Mouse (Mus musculus) megakaryocyte, embryonic 14.5 days (primary cell): ENCODE results near the gene Med11. TPM values are rescaled to one million over a fixed set of nuclear protein-coding genes. Genes with fewer than 3 reads are reported as not detected.

Experiments used
- H3K27me3 ChIP-seq: replicated peaks from 2 replicates; pipeline ENCODE3; 2012; ENCODE audit warnings: inconsistent platforms
- H3K36me3 ChIP-seq: replicated peaks from 2 replicates; pipeline ENCODE3; 2012; ENCODE audit warnings: low read length, inconsistent platforms, mixed read lengths
- H3K4me1 ChIP-seq: 2 replicates; pipeline ENCODE4 v1.6.1; 2012; ENCODE audit warnings: inconsistent platforms
- H3K4me3 ChIP-seq: replicated peaks from 2 replicates; pipeline ENCODE3; 2012; ENCODE audit warnings: moderate library complexity, mild to moderate bottlenecking, inconsistent platforms
- H3K9me3 ChIP-seq: 2 replicates; pipeline ENCODE4 v1.6.1; 2012; ENCODE audit warnings: inconsistent platforms
- FLI1 ChIP-seq: IDR thresholded peaks from 2 replicates; pipeline ENCODE4 v1.6.1; 2012; ENCODE audit warnings: low read length, inconsistent platforms, mixed read lengths
- GATA1 ChIP-seq: IDR thresholded peaks from 3 replicates; pipeline ENCODE4 v1.6.1; 2012; ENCODE audit warnings: mixed read lengths, low read length, inconsistent platforms, borderline replicate concordance
- polyA plus RNA-seq: library from polyadenylated mRNA; stranded (reverse); fragments of >175 nt; gene quantifications from 2 replicates; pipeline ENCODE4 v1.2.3, GENCODE M21; 2012; ENCODE audit warnings: low replicate concordance; ENCODE audit not compliant: insufficient read depth

Med11 gene
- polyA plus RNA-seq, 1 experiment, result 47.7 TPM

GRCm38 (mm10) chr11:70500476-70500812 lies 48.7 kb downstream of the Med11 start:
- Histone ChIP-seq H3K4me3 (no peak overlapping the region), H3K27me3 (peaks cover 19% of the 10 kb centered on the region), H3K36me3 (no peaks in the 10 kb centered on the region), H3K4me1 (peaks cover 16% of the 10 kb centered on the region), H3K9me3 (no peaks in the 10 kb centered on the region)
- no peak for TF ChIP-seq FLI1
- TF ChIP-seq GATA1, result no peak

GRCm38 (mm10) chr11:70502018-70502417 lies 50.3 kb downstream of the Med11 start:
- no peak overlapping the region for H3K4me3 ChIP-seq
- H3K4me1 ChIP-seq, result peaks cover 25% of the 10 kb centered on the region
- H3K9me3 ChIP-seq, result no peaks in the 10 kb centered on the region
- H3K36me3 ChIP-seq, result no peaks in the 10 kb centered on the region
- peaks cover 14% of the 10 kb centered on the region for H3K27me3 ChIP-seq
- TF ChIP-seq FLI1 (no peak), GATA1 (no peak)

Other genes with a start within 250 kb of the Med11 start
- gene Slc16a11, start 239.2 kb upstream of the Med11 start, polyA plus RNA-seq, result not detected in 2 replicates
- gene Slc16a13, start 230.9 kb upstream of the Med11 start, polyA plus RNA-seq, result 5.3 and 8.1 TPM in 2 replicates
- gene Bcl6b, start 222.1 kb upstream of the Med11 start, polyA plus RNA-seq, result not detected in 2 replicates
- gene 0610010K14Rik, start 214.0 kb upstream of the Med11 start, polyA plus RNA-seq, result 169 and 210 TPM in 2 replicates
- gene Gm21988, start 212.1 kb upstream of the Med11 start, polyA plus RNA-seq, result 25.7 and 41.9 TPM in 2 replicates
- gene Rnasek, start 212.1 kb upstream of the Med11 start, polyA plus RNA-seq, result 869 and 1,064 TPM in 2 replicates
- 66.3 and 164 TPM in 2 replicates for gene Alox12, start 196.6 kb upstream of the Med11 start, polyA plus RNA-seq
- gene Alox12e, start 129.3 kb upstream of the Med11 start, polyA plus RNA-seq, result 0.03 TPM in 1 of 2 replicates, not detected in the other
- gene Alox15, start 99.9 kb upstream of the Med11 start, polyA plus RNA-seq, result 0.50 TPM in 1 of 2 replicates, not detected in the other
- 30.9 and 36.1 TPM in 2 replicates for gene Pelp1, start 41.9 kb upstream of the Med11 start, polyA plus RNA-seq
- gene Arrb2, start 19.3 kb upstream of the Med11 start, polyA plus RNA-seq, result 1,596 and 3,155 TPM in 2 replicates
- 2.1 and 3.6 TPM in 2 replicates for gene Zmynd15, start 7.5 kb downstream of the Med11 start, polyA plus RNA-seq
- gene Cxcl16, start 8.1 kb downstream of the Med11 start, polyA plus RNA-seq, result 1.4 and 23.1 TPM in 2 replicates
- 0.55 TPM in 1 of 2 replicates, not detected in the other for gene Tm4sf5, start 53.3 kb downstream of the Med11 start, polyA plus RNA-seq
- not detected in 2 replicates for gene Vmo1, start 62.7 kb downstream of the Med11 start, polyA plus RNA-seq
- gene Gltpd2, start 67.3 kb downstream of the Med11 start, polyA plus RNA-seq, result not detected in 2 replicates
- gene Psmb6, start 73.4 kb downstream of the Med11 start, polyA plus RNA-seq, result 79.0 and 226 TPM in 2 replicates
- not detected in 2 replicates for gene Gm40193, start 81.0 kb downstream of the Med11 start, polyA plus RNA-seq
- 1.1 TPM in 1 of 2 replicates, not detected in the other for gene Pld2, start 88.1 kb downstream of the Med11 start, polyA plus RNA-seq
- 122 and 129 TPM in 2 replicates for gene Mink1, start 111.0 kb downstream of the Med11 start, polyA plus RNA-seq
- gene 4930544D05Rik, start 163.9 kb downstream of the Med11 start, polyA plus RNA-seq, result not detected in 2 replicates
- gene Chrne, start 167.3 kb downstream of the Med11 start, polyA plus RNA-seq, result 0.83 TPM in 1 of 2 replicates, not detected in the other
- 898 and 1,061 TPM in 2 replicates for gene Gp1ba, start 187.2 kb downstream of the Med11 start, polyA plus RNA-seq
- 102 and 125 TPM in 2 replicates for gene Rnf167, start 195.3 kb downstream of the Med11 start, polyA plus RNA-seq
- 15.7 and 78.7 TPM in 2 replicates for gene Slc25a11, start 195.6 kb downstream of the Med11 start, polyA plus RNA-seq
- 9,580 and 14,702 TPM in 2 replicates for gene Pfn1, start 202.7 kb downstream of the Med11 start, polyA plus RNA-seq
- 4.2 and 8.4 TPM in 2 replicates for gene Eno3, start 205.3 kb downstream of the Med11 start, polyA plus RNA-seq
- gene Spag7, start 217.5 kb downstream of the Med11 start, polyA plus RNA-seq, result 40.5 and 288 TPM in 2 replicates
- 22.6 and 68.5 TPM in 2 replicates for gene Camta2, start 236.2 kb downstream of the Med11 start, polyA plus RNA-seq
- gene Inca1, start 248.2 kb downstream of the Med11 start, polyA plus RNA-seq, result not detected in 2 replicates
- gene Kif1c, start 248.6 kb downstream of the Med11 start, polyA plus RNA-seq, result 6.4 and 13.9 TPM in 2 replicates